Mouse (Mus musculus): ENCODE results near the gene Cfap299.

Cfap299 gene

GRCm38 (mm10) chr5:98376058-98376798, 47.1 kb downstream of the Cfap299 start:
- DNase-seq (ENCODE audit: low spot score in 2 of 2) = no peak

GRCm38 (mm10) chr5:98376799-98377090, 47.6 kb downstream of the Cfap299 start:
- no peak for DNase-seq (ENCODE audit: low spot score in 2 of 2)

GRCm38 (mm10) chr5:98380360-98380759, 51.3 kb downstream of the Cfap299 start:
- DNase-seq (ENCODE audit: low spot score in 2 of 2) = no peak

GRCm38 (mm10) chr5:98387054-98387453, 58.0 kb downstream of the Cfap299 start:
- DNase-seq (ENCODE audit: low spot score in 2 of 2) = no peak

GRCm38 (mm10) chr5:98402165-98402564, 73.1 kb downstream of the Cfap299 start:
- no peak for DNase-seq (ENCODE audit: low spot score in 2 of 2)

- DNase-seq (ENCODE audit: low spot score in 2 of 2) = peak in 1 of 2 experiments; percentile 19
These were observed 81.0 kb downstream of the Cfap299 start for GRCm38 (mm10) chr5:98410060-98410459.

- DNase-seq (ENCODE audit: low spot score in 2 of 2) = no peak
These were observed 87.5 kb downstream of the Cfap299 start for GRCm38 (mm10) chr5:98416385-98417145.

- no peak for DNase-seq (ENCODE audit: low spot score in 2 of 2)
These were observed 95.9 kb downstream of the Cfap299 start for GRCm38 (mm10) chr5:98424965-98425364.

- no peak for DNase-seq (ENCODE audit: low spot score in 2 of 2)
These were observed 97.0 kb downstream of the Cfap299 start for GRCm38 (mm10) chr5:98426112-98426511.

- no peak for DNase-seq (ENCODE audit: low spot score in 2 of 2)
These were observed 101.0 kb downstream of the Cfap299 start for GRCm38 (mm10) chr5:98430060-98430459.

GRCm38 (mm10) chr5:98438686-98439085, 109.6 kb downstream of the Cfap299 start:
- DNase-seq (ENCODE audit: low spot score in 2 of 2) = no peak

- no peak for DNase-seq (ENCODE audit: low spot score in 2 of 2)
These were observed 117.8 kb downstream of the Cfap299 start for GRCm38 (mm10) chr5:98446771-98447462.

GRCm38 (mm10) chr5:98449873-98450272, 120.8 kb downstream of the Cfap299 start:
- no peak for DNase-seq (ENCODE audit: low spot score in 2 of 2)

GRCm38 (mm10) chr5:98466882-98467535, 137.9 kb downstream of the Cfap299 start:
- no peak for DNase-seq (ENCODE audit: low spot score in 2 of 2)

GRCm38 (mm10) chr5:98470052-98470451, 140.9 kb downstream of the Cfap299 start:
- DNase-seq (ENCODE audit: low spot score in 2 of 2) = no peak

GRCm38 (mm10) chr5:98476539-98476938, 147.4 kb downstream of the Cfap299 start:
- DNase-seq (ENCODE audit: low spot score in 2 of 2) = no peak

- no peak for DNase-seq (ENCODE audit: low spot score in 2 of 2)
These were observed 148.2 kb downstream of the Cfap299 start for GRCm38 (mm10) chr5:98477261-98477660.

- DNase-seq (ENCODE audit: low spot score in 2 of 2) = no peak
These were observed 154.4 kb downstream of the Cfap299 start for GRCm38 (mm10) chr5:98483507-98483906.

GRCm38 (mm10) chr5:98485189-98485588, 156.1 kb downstream of the Cfap299 start:
- DNase-seq (ENCODE audit: low spot score in 2 of 2) = no peak

- DNase-seq (ENCODE audit: low spot score in 2 of 2) = no peak
These were observed 169.2 kb downstream of the Cfap299 start for GRCm38 (mm10) chr5:98498317-98498716.

GRCm38 (mm10) chr5:98516214-98516613, 187.1 kb downstream of the Cfap299 start:
- no peak for DNase-seq (ENCODE audit: low spot score in 2 of 2)

- no peak for DNase-seq (ENCODE audit: low spot score in 2 of 2)
These were observed 191.0 kb downstream of the Cfap299 start for GRCm38 (mm10) chr5:98520118-98520517.

Data from urinary bladder, adult 18-20 months (tissue).